Mouse (Mus musculus) myocyte (in vitro differentiated cells): Measurements from ENCODE around the gene Hsd17b13.

Experiments
- CEBPB ChIP-seq: IDR thresholded peaks from 2 replicates; pipeline ENCODE4 v1.6.1; 2011; ENCODE audit warnings: mild to moderate bottlenecking, moderate library complexity; ENCODE audit not compliant: poor library complexity, insufficient read depth, severe bottlenecking
- E2F4 ChIP-seq: IDR thresholded peaks from one replicate; pipeline ENCODE4 v1.6.1; 2011; ENCODE audit warnings: mild to moderate bottlenecking, control low read depth, moderate library complexity; ENCODE audit not compliant: insufficient read depth
- MAX ChIP-seq: IDR thresholded peaks from one replicate; pipeline ENCODE4 v1.6.1; 2011; ENCODE audit warnings: low read depth, mild to moderate bottlenecking, control low read depth
- MYOD1 ChIP-seq, 3 experiments: IDR thresholded peaks; one replicate each; pipeline ENCODE4 v1.6.1; 2011; ENCODE audit warnings: control low read depth in 2 of 3, low read depth in 2 of 3, mild to moderate bottlenecking in 2 of 3, moderate library complexity in 1 of 3; ENCODE audit not compliant: insufficient read length in 2 of 3, control insufficient read depth in 1 of 3
- MYOG ChIP-seq, 3 experiments: IDR thresholded peaks; one replicate each; pipeline ENCODE4 v1.6.1; 2011; ENCODE audit warnings: control low read depth in 2 of 3, low read depth in 2 of 3, mild to moderate bottlenecking in 2 of 3; ENCODE audit not compliant: insufficient read length in 2 of 3, control insufficient read depth in 1 of 3, insufficient read depth in 1 of 3
- POLR2A ChIP-seq: IDR thresholded peaks from one replicate; pipeline ENCODE4 v1.6.1; 2011; ENCODE audit warnings: low read depth, mild to moderate bottlenecking, control low read depth, moderate library complexity; ENCODE audit not compliant: insufficient read length
- POLR2AphosphoS2 ChIP-seq: IDR thresholded peaks from one replicate; pipeline ENCODE4 v1.6.1; 2011; ENCODE audit warnings: low read depth, control low read depth; ENCODE audit not compliant: insufficient read length
- SRF ChIP-seq: IDR thresholded peaks from one replicate; pipeline ENCODE4 v1.6.1; 2011; ENCODE audit warnings: low read depth; ENCODE audit not compliant: control insufficient read depth, insufficient read length
- TCF12 ChIP-seq: IDR thresholded peaks from one replicate; pipeline ENCODE4 v1.6.1; 2011; ENCODE audit warnings: mild to moderate bottlenecking, control low read depth; ENCODE audit not compliant: poor library complexity, insufficient read depth, severe bottlenecking
- TCF3 ChIP-seq: IDR thresholded peaks from one replicate; pipeline ENCODE4 v1.6.1; 2011; ENCODE audit warnings: low read depth, control low read depth; ENCODE audit not compliant: insufficient read length
- USF1 ChIP-seq: IDR thresholded peaks from one replicate; pipeline ENCODE4 v1.6.1; 2011; ENCODE audit warnings: low read depth, mild to moderate bottlenecking, control low read depth, moderate library complexity

GRCm38 (mm10) chr5:103914335-103915226 lies 62.6 kb downstream of the Hsd17b13 start:
- TF ChIP-seq MYOD1 (IDR thresholded peaks at IDR 0.05; ENCODE audit: control insufficient read depth in 1 of 3, insufficient read length in 2 of 3, low read depth in 2 of 3), result no peak
- TF ChIP-seq POLR2A, result no peak
- no peak for TF ChIP-seq POLR2AphosphoS2
- no peak for TF ChIP-seq SRF
- no peak for TF ChIP-seq E2F4
- no peak for TF ChIP-seq CEBPB
- no peak for TF ChIP-seq USF1
- TF ChIP-seq MAX, result no peak
- no peak for TF ChIP-seq TCF12
- no peak for TF ChIP-seq MYOG (IDR thresholded peaks at IDR 0.05; ENCODE audit: control insufficient read depth in 1 of 3, insufficient read depth in 1 of 3, insufficient read length in 2 of 3, low read depth in 2 of 3)
- no peak for TF ChIP-seq TCF3
